Mouse (Mus musculus): ENCODE data around the gene Dlat. TPM values are rescaled to one million over a fixed set of nuclear protein-coding genes. Genes with fewer than 3 reads are reported as not detected.
"Not testable (repeated sequence)": the region's sequence is repeated elsewhere in the genome, so short reads cannot be mapped to it uniquely, and the experiment has no call there.

The Dlat gene
- total RNA-seq, 2 experiments from 2014 or later = 175 to 192 TPM

DNA sequence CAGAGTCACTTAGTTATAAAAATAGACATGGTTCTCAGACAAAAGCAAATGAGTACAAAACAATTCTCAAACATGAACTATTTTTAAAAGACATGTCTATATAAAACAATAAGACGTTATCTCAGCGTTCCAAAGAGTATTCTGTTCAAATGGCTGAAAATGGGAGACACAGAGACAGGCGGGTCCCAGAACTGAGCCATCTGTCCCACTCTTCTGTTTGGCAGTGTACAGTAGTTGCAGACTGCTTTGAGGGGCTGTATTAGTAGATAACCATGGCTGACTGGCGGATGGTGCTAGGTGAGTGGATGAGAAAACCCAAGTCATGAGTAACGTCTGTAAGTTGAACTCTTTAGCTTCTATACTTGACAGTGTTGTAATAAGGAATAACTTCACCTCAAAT is 5.2 kb upstream of the Dlat start:
- DNase-seq (ENCODE audit: low spot score) = no peak

GRCm38 (mm10) chr9:50660431-50660830 is 851 bp upstream of the Dlat start:
- DNase-seq (ENCODE audit: low spot score) = peak; percentile 31

GRCm38 (mm10) chr9:50658941-50659388 is 615 bp downstream of the Dlat start:
- no peak for DNase-seq (ENCODE audit: low spot score)

GRCm38 (mm10) chr9:50658391-50658790 is 1.2 kb downstream of the Dlat start:
- DNase-seq (ENCODE audit: low spot score) = no peak

GRCm38 (mm10) chr9:50650503-50650902 is 9.1 kb downstream of the Dlat start:
- no peak for DNase-seq (ENCODE audit: low spot score)

DNA sequence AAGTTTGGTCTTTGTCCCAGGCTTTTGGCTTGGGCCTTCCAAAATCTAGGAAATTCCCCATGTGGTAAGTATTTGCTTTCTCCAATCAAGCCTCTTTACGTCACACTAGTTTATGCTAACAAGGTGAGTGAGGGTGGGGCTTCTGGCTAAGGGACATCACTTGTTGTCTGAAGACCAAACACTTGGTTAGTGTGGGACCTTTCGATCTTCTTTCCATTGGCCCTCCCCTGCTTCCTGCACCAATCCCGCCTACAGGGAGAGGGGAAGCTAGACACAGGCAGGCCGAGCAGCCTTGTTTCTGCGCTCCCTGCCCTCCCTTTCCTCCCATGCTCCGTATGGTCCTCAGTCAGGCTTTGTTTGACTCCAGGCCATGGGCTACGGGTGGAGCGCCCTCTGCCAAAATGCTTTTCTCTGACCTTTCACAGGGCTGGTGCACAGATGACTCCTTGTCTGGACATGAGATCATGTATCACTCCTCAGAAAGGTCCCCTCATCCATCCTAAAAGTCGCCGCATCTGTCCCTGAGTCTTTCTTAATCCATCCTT is 12.7 kb downstream of the Dlat start:
- DNase-seq (ENCODE audit: low spot score) = peak; percentile 24

DNA sequence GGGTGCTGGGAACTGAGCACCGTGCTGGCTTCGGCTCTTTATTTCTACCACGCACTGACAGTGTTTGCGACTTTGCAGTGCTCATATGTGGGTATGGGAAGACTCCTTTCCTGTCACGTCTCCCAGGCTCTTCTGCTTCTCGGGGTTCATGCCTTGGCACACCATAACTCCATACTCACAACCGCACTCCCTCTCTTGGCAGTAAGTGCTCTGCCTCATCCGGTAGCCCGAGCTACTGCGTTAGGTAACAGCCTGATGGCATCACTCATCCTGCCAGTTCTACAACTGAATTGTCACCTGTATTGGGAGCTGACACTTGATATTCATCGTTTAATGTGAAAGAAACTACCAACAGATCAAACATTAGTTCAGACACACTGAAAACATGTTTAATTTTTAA is 25.3 kb downstream of the Dlat start:
- no peak for DNase-seq (ENCODE audit: low spot score)

DNA sequence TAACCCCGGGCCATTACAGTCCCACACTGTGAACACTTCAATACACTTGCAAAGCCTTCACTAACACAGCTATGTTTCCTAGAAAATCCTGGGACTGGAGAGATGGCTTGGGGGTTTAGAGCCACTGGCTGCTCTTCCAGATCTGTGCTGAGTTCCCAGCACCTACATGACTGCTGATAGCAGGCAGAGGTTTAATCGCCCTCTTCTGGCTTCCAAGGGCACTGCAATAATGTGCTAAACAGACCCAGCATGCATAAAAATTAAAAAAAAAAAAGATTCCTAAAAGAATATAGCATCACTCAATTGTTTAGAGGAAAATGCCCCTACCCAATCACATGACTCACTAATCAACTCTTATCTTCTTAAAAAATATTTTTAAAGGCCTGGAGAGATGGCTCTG is 26.5 kb downstream of the Dlat start:
- DNase-seq (ENCODE audit: low spot score) = no peak

DNA sequence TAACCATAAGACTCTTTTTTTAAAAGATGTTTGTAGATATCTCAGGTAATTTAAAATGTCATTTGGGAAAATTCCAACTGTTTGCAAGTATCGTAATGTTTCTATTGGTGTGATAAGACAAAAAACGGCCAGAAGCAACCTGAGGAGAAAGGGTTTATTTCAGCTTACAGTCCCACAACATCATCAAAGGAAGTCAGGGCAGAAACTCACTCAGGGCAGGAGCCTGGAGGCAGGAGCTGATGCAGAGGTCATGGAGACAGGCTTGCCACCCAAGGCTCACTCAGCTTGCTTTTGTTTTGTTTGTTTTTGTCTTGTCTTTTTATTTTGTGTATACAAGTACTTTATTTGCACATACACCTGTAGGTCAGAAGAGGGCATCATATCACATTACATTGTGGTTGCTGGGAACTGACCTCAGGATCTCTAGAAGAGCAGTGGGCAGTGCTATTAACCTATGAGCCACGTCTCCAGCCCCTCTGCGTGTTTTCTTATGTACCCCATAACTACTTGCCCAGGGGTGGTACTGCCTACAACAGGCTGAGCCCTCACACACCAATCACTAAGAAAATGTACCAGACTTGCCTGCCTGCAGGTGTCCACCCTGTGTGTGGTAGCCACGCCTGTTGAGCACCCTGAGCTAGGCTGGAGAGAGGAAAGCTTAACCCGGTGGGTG is 27.4 kb downstream of the Dlat start:
- no peak for DNase-seq (ENCODE audit: low spot score)

DNA sequence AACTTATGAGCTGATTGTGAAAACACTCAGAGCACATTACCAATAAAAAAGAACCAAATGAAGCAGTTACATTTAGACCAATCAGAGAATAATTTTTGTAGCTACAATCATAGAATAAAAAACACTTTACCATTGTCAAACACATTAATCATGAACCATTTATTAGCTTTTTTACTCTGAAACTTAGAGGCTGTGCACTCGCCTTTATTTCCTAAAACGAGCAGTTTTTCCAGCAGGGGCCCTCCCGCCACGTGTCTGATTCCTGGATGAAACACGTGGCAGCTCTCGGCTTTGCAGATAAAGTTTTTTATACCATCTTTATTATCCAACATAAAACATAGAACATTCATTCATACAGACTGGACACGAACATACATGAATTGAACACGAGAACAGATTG is 28.7 kb downstream of the Dlat start:
- not testable (repeated sequence) for DNase-seq (ENCODE audit: low spot score)

DNA sequence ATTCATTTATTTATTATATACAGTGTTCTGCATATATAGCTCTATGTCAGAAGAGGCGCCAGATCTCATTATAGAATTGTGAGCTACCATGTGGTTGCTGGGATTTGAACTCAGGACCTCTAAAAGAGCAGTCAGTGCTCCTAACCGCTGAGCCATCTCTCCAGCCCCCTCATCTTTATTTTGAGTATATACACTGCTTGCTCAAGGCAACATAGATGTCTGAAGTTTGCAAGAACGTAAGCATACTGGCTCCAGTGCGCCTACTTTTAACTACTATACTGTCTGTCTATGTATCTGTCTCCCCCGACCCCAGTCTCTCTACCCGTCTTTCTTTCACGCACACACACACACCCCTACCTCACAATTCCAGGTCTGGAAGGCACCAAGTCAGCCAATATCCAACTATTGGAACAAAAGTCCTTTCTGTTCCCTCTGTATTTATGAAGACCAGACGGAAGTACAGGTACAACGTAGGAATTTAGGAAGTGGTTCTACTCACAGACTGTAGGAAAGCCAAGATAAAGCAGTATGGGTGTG is 41.7 kb downstream of the Dlat start:
- no peak for DNase-seq (ENCODE audit: low spot score)

GRCm38 (mm10) chr9:50616766-50617603 is 42.6 kb downstream of the Dlat start, which contains the start of the genes Pih1d2 and Nkapd1:
Gene Pih1d2, plus strand, starts transcription at chr9:50617321.
Gene Nkapd1, minus strand, starts transcription at chr9:50617464.
- peak; percentile 91 for DNase-seq (ENCODE audit: low spot score)

DNA sequence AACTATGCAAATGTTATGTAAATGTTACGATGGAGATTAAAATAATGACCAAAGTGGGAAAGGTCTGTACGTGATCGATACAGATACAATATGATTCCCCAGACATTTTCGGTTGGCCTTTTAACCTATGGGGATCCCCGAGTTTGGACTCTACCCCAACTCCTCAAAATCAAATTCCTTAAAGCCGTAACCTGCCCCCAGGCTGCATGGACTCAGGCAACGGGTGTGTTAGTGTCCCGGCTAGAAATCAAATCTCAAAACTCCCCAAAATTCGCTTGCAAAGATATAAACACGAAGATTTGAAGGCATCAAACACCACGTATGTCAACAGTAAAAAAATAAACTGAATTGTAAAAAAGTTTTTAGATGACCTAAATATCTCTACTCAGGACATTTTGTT is 43.4 kb downstream of the Dlat start:
- DNase-seq (ENCODE audit: low spot score) = no peak

- DNase-seq (ENCODE audit: low spot score) = no peak
These were observed 47.5 kb downstream of the Dlat start for GRCm38 (mm10) chr9:50612115-50612514.

DNA sequence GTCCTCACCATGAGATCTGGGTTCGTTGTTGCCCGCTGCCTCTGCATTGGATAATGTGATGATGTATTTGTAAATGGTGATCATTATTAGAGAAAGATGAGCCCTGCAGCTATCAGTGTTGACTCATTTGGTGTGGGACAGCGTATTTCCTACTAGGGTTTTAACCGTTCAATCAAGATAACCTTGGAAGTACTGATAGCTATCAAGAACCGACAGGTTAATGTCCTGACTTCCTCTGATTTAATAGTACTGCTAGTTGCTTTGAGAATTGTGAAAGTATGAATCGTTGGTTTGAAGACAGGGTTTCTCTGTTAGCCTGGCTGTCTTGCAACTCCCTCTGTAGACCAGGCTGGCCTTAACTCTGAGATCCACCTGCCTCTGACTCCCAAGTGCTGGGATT is 55.2 kb downstream of the Dlat start:
- no peak for DNase-seq (ENCODE audit: low spot score)

- DNase-seq (ENCODE audit: low spot score) = no peak
These were observed 55.6 kb downstream of the Dlat start for GRCm38 (mm10) chr9:50603998-50604324.

DNA sequence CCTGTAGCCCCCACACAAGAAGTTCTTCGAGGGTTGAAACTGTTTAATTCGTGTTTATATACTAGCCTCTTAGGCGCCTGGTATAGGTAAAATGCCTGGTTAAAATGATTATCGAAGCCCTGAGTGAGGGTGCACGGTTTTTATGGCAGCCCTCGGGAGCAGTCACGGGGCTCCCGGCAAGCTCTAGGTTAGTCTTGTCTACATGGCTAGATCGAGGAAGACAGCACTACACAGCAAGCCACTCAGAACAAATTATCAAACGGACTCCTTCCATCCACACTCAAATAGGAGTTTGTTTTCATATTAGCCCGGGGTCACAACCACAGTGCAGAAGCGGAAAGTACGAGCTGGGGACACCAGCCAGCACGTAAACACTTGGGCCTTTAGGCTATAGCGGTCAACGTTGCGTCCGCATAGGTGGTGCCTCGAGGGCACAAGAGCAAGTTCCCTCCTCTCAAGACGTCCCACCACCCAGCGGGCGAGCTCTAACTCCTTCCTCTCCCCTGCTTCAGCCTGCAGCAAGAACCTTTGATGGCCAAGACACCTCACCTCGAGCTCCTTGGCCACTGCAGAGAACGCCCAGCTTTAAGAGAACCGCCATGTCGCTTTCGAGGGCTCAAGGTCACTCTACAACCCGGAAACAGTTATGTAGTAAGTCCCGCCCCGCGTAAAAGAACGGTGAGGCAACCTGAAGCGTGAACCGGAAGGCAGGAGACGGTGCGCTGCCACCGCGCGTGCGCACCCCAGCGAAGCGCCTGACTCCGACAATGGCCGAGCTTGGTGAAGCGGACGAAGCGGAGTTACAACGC is 56.2 kb downstream of the Dlat start, which contains the start of the genes Sdhd and Timm8b:
Gene Sdhd (minus strand): TSS at position 624 of the 809 bp plus-strand sequence.
Gene Timm8b (plus strand): TSS at position 722 of the 809 bp plus-strand sequence.
- peak; percentile 94 for DNase-seq (ENCODE audit: low spot score)

GRCm38 (mm10) chr9:50602055-50602845 is 57.3 kb downstream of the Dlat start:
- DNase-seq (ENCODE audit: low spot score) = no peak

GRCm38 (mm10) chr9:50601536-50601935 is 58.0 kb downstream of the Dlat start:
- DNase-seq (ENCODE audit: low spot score) = no peak

DNA sequence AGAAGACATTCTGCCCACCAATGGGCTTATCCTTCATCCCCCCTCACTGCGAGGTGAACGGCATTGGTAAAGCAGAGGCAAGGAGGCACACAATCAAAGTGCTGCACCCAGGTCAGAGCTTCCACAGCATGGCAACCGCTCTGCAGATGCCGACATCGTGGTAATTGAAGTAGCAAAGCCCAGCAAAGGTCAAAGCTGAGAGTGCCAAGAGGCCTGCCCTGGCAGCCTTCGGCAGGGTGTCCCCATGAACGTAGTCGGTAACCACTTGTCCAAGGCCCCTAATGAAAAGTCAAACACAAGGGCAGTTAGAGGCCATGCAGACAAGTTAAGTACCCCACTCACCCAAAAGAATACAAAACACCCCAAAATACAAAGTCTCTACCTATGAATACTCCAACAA is 62.6 kb downstream of the Dlat start:
- DNase-seq (ENCODE audit: low spot score) = peak; percentile 61
